Mouse (Mus musculus) cerebellum, adult 2 months (tissue): ENCODE measurements at regions not wholly inside any gene's neighbourhood (a gene's known extent, or its start where the extent isn't known, plus 50 kb on each side); places are given as distances from the start of the nearest gene placed in this dataset.
A peak's percentile ranks its signal among the peaks of the same experiment; 100 is the strongest.

Experiments
- DNase-seq, 2 experiments: peaks; one replicate each; pipeline ENCODE4 v3.0.0; 2021
- H3K27ac ChIP-seq: fragments of 200-500 bp; 2 replicates; pipeline ENCODE4 v1.5.1; 2012; ENCODE audit warnings: low read length, control low read depth, inconsistent platforms; ENCODE audit not compliant: insufficient read depth
- H3K27me3 ChIP-seq: fragments of 200-500 bp; 2 replicates; pipeline ENCODE4 v1.6.1; 2012; ENCODE audit warnings: inconsistent platforms, mild to moderate bottlenecking, low read length, moderate library complexity; ENCODE audit not compliant: control insufficient read depth, insufficient read depth
- H3K4me1 ChIP-seq: fragments of 200-500 bp; 2 replicates; pipeline ENCODE4 v1.6.1; 2011; ENCODE audit warnings: low read length; ENCODE audit not compliant: control insufficient read depth, insufficient read depth
- H3K4me3 ChIP-seq: fragments of 200-500 bp; replicated peaks from 2 replicates; pipeline ENCODE3; 2011; ENCODE audit warnings: mild to moderate bottlenecking, low read depth, low read length, control low read depth; ENCODE audit not compliant: insufficient read depth
- CTCF ChIP-seq: fragments of 200-500 bp; IDR thresholded peaks from 2 replicates; pipeline ENCODE4 v1.5.1; 2011; ENCODE audit warnings: low read depth, mild to moderate bottlenecking, control low read depth, low read length, moderate library complexity, borderline replicate concordance; ENCODE audit not compliant: insufficient read depth
- POLR2A ChIP-seq: fragments of 200-500 bp; IDR thresholded peaks from 2 replicates; pipeline ENCODE4 v1.6.1; 2011; ENCODE audit warnings: low read length, control low read depth, borderline replicate concordance; ENCODE audit not compliant: insufficient read depth
- WGBS: fragments of 180-500 bp; shearing (Covaris S2); methylation state at CpG from one replicate; pipeline ENCODE4 v1.1.7; 2018; 5-methylcytosine and 5-hydroxymethylcytosine counted together

GRCm38 (mm10) chr9:51470031-51470430 is 141.3 kb upstream of the 1810046K07Rik start:
- no peak for DNase-seq
- H3K4me3 ChIP-seq = no peak overlapping the region
- no peak overlapping the region for H3K27ac ChIP-seq
- WGBS = 59% methylated on average over 1 of the region's 1 CpGs
- TF ChIP-seq POLR2A (no peak), CTCF (no peak)
- no peaks in the 10 kb centered on the region for H3K27me3 ChIP-seq
- no peaks in the 10 kb centered on the region for H3K4me1 ChIP-seq

- no peak for TF ChIP-seq POLR2A
- no peak for TF ChIP-seq CTCF
- Histone ChIP-seq H3K27me3 (no peaks in the 10 kb centered on the region), H3K27ac (no peak overlapping the region), H3K4me1 (no peaks in the 10 kb centered on the region), H3K4me3 (no peak overlapping the region)
- 59% methylated on average over 3 of the region's 3 CpGs for WGBS
- no peak for DNase-seq
Measured at GRCm38 (mm10) chr9:51476511-51477056, 147.9 kb upstream of the 1810046K07Rik start.

- Histone ChIP-seq H3K27me3 (no peaks in the 10 kb centered on the region), H3K4me3 (no peak overlapping the region), H3K27ac (no peak overlapping the region), H3K4me1 (no peaks in the 10 kb centered on the region)
- DNase-seq = no peak
- WGBS = 19% methylated on average over 3 of the region's 3 CpGs
- TF ChIP-seq POLR2A = no peak
- TF ChIP-seq CTCF = no peak
Measured at GRCm38 (mm10) chr9:51487840-51488239, 159.1 kb upstream of the 1810046K07Rik start.

- Histone ChIP-seq H3K27me3 (no peaks in the 10 kb centered on the region), H3K27ac (no peak overlapping the region), H3K4me3 (no peak overlapping the region), H3K4me1 (no peaks in the 10 kb centered on the region)
- no peak for TF ChIP-seq CTCF
- TF ChIP-seq POLR2A = no peak
- no peak for DNase-seq
- 65% methylated on average over 3 of the region's 3 CpGs for WGBS
Measured at GRCm38 (mm10) chr9:51507265-51507913, 178.7 kb upstream of the 1810046K07Rik start.

- Histone ChIP-seq H3K4me1 (no peaks in the 10 kb centered on the region), H3K4me3 (no peak overlapping the region), H3K27me3 (no peaks in the 10 kb centered on the region), H3K27ac (no peak overlapping the region)
- TF ChIP-seq POLR2A = no peak
- TF ChIP-seq CTCF = no peak
- DNase-seq = no peak
- 29% methylated on average over 2 of the region's 2 CpGs for WGBS
Measured at GRCm38 (mm10) chr9:51517643-51518042, 188.9 kb upstream of the 1810046K07Rik start.

- no peak overlapping the region for H3K4me3 ChIP-seq
- H3K27me3 ChIP-seq = no peaks in the 10 kb centered on the region
- WGBS = 10% methylated on average over 4 of the region's 4 CpGs
- DNase-seq = peak in 1 of 2 experiments; percentile 6
- no peak for TF ChIP-seq POLR2A
- no peak for TF ChIP-seq CTCF
- H3K27ac ChIP-seq = no peak overlapping the region
- H3K4me1 ChIP-seq = no peaks in the 10 kb centered on the region
Measured at GRCm38 (mm10) chr9:51518376-51518775, 189.7 kb upstream of the 1810046K07Rik start.

- Histone ChIP-seq H3K27ac (no peak overlapping the region), H3K4me1 (no peaks in the 10 kb centered on the region), H3K27me3 (no peaks in the 10 kb centered on the region), H3K4me3 (no peak overlapping the region)
- no peak for TF ChIP-seq CTCF
- TF ChIP-seq POLR2A = no peak
- DNase-seq = no peak
Measured at GRCm38 (mm10) chr9:51523471-51523870, 194.8 kb upstream of the 1810046K07Rik start.

- H3K27ac ChIP-seq = no peak overlapping the region
- WGBS = 18% methylated on average over 4 of the region's 4 CpGs
- no peaks in the 10 kb centered on the region for H3K27me3 ChIP-seq
- no peaks in the 10 kb centered on the region for H3K4me1 ChIP-seq
- no peak for DNase-seq
- H3K4me3 ChIP-seq = no peak overlapping the region
- TF ChIP-seq CTCF = no peak
- no peak for TF ChIP-seq POLR2A
Measured at GRCm38 (mm10) chr9:51525906-51526305, 197.2 kb upstream of the 1810046K07Rik start.
